Mouse (Mus musculus) common myeloid progenitor, adult 5-6 weeks (primary cell): ENCODE measurements around the gene Fstl1. TPM values are rescaled to one million over a fixed set of nuclear protein-coding genes. Genes with fewer than 3 reads are reported as not detected.

Experiments
- ATAC-seq: replicated peaks from 2 replicates; pipeline ENCODE4 v1.8.0; 2016; ENCODE audit warnings: low read depth, mild to moderate bottlenecking, moderate TSS enrichment, inconsistent platforms; ENCODE audit not compliant: poor library complexity, severe bottlenecking
- total RNA-seq: library from RNA; stranded (forward); fragments of 200-1000, 187-1606 nt; gene quantifications from 2 replicates; pipeline ENCODE4 v1.2.3, GENCODE M21; 2017

Fstl1 gene
- total RNA-seq, 1 experiment from 2014 or later: 1.0 TPM

DNA sequence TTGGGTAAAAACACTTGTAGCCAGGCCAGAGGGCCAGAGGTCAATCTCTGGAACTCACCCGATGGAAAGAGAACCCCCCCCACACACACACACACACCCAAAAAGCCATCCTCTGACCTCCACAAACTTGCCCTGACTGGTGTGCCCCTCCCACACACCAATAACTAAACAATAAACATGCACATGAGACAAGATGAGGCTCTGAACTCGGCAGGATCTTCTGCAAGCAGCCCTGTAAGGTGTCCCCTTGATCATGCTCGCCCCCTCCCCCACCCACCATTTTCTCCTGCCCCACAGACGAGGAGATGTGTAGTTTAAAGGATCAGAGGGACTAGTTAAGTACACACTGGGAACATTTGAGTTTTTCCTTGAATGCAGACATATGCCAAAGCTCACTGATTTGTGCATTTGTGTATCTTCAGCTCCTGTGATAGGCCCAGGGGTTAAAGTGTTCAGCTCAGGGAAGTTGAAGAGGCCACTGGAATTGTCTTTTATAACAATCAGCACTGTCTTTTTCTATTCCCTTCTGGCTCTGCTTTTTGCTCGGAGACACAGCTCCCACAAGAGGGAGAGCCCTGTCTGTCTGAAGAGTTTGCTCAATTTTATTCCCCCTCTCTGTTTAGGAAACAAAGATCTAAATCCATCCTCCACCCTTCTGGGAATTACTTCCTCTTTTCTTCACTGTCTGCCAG, 37.2 kb downstream of the Fstl1 start:
- no peak for ATAC-seq

DNA sequence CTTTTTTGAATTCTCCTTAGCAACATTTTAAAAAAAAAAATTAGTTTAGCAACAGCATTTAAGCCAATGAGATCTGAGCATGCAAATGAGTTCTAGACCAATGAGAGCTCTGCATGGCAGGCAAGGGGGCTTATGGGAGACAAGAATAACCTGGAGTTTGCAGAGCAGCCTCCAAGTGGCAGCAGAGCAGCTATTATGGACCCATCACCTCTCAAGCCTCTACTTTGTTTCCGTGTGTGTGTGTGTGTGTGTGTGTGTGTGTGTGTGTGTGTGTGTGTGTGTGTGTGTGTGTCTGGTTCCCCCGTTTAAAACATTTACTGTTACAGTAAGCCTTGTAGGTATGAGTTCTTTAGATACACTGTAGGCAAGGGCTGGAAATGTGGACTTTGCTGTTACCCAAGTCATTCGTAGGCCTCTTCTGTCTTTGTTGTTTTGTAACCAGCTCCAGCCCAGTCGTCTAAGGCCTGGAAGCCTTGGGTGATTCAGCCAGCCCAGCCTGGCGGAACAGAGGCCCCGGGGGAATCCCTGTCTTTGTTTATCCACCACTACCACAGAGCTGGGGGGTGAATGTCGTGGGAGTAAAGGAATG, 37.8 kb downstream of the Fstl1 start:
- ATAC-seq: peak; percentile 99

- ATAC-seq: no peak
These were observed 41.3 kb downstream of the Fstl1 start for GRCm38 (mm10) chr16:37817986-37818385.

DNA sequence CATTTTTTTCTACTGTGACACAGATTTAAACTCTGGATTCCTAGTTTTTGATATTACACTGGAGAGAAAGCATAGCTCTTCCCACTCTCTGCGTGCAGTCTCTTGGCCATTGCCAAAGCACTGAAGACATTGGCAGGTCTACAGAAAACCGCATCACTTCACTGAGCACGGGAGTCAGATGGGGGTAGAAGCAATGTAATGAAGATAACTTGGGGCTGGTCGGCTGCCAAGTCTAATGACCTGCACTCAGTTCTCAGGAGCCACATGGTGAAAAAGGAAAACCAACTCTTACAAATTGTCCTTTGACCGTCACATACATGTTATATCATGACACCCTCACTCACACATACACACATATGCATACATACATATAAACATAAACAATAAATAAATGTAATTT, 47.3 kb downstream of the Fstl1 start:
- no peak for ATAC-seq

DNA sequence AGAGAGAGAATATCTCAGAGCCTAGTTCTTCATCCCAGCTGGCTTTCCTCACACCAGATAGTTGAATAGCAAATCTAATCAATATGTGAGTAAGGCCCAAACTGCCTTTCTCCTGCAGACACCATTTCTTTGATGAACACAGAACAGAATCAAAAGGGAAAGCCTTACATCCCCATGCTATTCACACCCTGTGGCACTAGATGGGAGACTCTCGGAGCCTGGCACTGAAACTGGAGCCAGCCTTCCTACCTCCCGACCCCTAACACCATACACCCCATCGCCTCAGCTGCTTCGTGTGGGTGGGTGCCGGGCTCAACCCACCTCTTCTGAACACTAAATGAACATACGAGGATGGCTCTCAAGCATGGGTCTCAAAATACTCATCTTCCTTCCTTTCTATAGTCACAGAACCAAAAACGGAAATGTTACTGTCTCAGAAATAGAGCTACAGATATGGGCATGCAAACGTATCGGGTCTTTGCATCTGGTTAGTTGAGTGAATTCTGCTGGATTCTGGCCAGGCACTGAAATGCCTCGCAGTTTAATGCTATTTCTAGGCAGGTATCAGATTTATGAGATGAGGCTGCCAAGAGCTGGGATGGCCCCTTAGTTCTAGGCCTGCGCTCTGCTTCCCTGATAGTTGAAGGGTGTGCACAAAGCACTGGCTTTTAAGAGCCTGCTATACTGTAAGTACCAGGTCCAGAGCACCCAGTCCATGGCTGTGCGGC, 48.3 kb downstream of the Fstl1 start:
- no peak for ATAC-seq

- no peak for ATAC-seq
These were observed 49.6 kb downstream of the Fstl1 start for GRCm38 (mm10) chr16:37826286-37826685.

DNA sequence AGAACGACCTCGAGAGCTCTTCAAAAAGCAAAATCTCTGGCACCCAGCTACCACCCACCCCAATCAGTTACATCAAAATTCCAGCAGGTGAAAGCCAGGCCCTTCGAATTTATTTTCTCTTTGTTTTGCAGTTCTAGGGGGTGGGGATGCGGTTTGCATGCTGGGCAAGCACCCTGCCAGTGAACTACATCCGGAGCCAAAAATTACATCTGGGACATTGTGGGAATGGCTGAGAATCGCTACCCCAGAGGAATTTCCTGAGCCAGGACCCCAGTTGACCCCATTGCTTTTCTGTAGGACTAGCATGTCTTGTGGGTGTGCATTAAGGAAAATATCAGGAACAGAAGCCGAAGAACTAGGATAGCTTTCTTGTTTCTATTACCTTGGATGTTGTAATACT, 54.4 kb downstream of the Fstl1 start:
- ATAC-seq: no peak

DNA sequence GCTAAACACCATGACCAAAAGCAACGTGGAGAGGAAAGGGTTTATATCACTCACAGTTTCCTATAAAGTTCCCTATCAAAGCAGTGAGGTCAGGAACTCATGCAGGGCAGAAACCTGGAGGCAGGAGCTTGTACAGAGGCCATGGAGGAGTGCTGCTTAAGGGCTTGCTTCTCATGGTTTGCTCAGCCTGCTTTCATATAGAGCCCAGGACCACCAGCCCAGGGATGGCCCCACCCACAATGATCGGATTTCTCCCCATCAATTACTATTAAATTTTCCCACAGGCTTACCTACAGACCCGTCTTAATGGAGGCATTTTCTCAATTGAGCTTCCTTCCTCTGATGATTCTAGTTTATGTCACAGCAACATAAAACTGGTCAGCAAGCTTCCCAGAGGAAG, 60.9 kb downstream of the Fstl1 start:
- no peak for ATAC-seq

GRCm38 (mm10) chr16:37842439-37842838, 65.8 kb downstream of the Fstl1 start:
- ATAC-seq: no peak

- ATAC-seq: no peak
These were observed 67.1 kb downstream of the Fstl1 start for GRCm38 (mm10) chr16:37843740-37844139.

- no peak for ATAC-seq
These were observed 68.7 kb downstream of the Fstl1 start for GRCm38 (mm10) chr16:37845202-37845925.

- ATAC-seq: no peak
These were observed 70.4 kb downstream of the Fstl1 start for GRCm38 (mm10) chr16:37847081-37847480.

GRCm38 (mm10) chr16:37851366-37851765, 74.7 kb downstream of the Fstl1 start:
- ATAC-seq: no peak

DNA sequence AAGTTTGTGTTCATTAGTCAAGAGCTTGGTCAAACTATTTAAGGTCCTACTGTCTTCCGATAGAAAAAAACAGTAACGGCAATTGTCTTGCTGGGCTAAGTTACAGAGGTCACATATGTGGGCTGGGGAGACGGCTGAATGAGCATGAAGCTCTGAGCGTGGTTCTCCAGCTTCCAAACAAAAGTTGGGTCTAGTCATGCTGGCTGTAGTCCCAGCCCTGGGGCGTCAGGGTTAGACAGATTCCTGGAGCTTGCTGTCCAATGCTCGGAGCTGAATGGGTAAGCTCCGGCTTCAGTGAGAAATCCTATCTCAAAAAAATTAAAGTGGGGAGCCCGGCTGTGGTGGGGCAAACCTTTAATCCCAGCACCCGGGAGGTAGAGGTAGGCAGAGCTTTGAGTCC, 76.6 kb downstream of the Fstl1 start:
- ATAC-seq: no peak

- no peak for ATAC-seq
These were observed 77.4 kb downstream of the Fstl1 start for GRCm38 (mm10) chr16:37854054-37854453.

DNA sequence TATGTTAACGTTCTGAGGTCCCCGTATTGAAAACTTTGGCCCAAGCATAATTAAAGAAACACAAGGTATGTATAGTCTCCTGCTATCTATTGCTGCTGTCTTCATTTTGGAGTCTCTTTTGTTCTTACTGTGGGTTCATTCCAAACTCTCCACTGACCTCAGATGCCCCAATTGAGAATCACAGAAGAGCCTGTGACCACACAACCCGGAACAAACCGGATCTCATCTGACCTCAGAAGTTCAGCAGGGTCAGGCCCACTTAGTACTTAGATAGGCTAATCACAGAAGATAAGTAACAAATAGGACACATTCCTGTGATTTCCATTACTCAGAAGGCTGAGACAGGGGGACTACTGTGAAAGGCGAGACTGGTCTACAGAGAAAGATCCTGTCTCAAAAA, 77.9 kb downstream of the Fstl1 start:
- ATAC-seq: no peak; the same call in 1 of the 2 replicates

- no peak for ATAC-seq
These were observed 78.9 kb downstream of the Fstl1 start for GRCm38 (mm10) chr16:37855583-37855982.

GRCm38 (mm10) chr16:37856327-37856726, 79.7 kb downstream of the Fstl1 start:
- ATAC-seq: peak; percentile 74; the same call in 1 of the 2 replicates

DNA sequence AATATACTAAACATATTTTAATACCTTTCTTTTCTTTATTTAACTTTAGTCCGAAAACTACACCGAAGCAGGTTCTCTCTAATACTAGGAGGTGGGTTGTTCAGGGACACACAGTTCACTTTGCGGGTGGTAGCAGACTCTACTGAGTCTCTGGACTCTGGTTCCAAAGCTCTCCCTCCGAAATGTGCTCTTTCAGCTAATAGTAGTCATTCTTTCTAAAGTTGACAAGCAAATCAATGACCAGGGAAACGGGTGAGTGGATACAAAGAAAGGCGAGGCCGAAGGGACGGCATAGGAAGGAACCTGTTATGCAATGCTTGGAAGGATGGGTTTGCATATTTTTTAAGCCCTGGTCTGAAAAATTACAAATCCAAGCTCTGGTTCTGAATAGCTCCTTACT, 80.8 kb downstream of the Fstl1 start:
- ATAC-seq: no peak

DNA sequence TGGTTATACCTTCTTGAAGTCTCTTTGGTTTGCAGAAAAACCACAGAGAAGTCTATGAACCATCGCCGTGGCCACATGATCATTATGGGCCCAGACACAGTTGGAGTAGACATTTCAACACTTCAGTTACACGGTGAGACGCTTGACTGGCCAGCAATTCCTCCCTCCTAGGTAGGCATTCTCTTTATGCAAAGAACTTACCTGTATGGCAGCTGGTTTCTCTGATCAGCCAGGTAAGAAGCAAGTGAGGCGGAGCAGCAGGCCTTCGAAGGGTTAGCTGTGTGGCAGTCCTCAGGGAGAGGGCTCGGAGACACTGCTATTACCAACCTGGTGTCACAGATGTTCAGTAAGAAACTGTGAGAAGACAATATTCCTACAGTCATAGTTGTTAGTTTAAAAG, 83.5 kb downstream of the Fstl1 start:
- no peak for ATAC-seq

GRCm38 (mm10) chr16:37861029-37861428, 84.4 kb downstream of the Fstl1 start, which contains the start of gene Gm36028:
Gm36028 (minus strand) TSS chr16:37861146.
- ATAC-seq: no peak
